Mouse (Mus musculus): ENCODE data around the gene Tmem170b. TPM values are rescaled to one million over a fixed set of nuclear protein-coding genes. Genes with fewer than 3 reads are reported as not detected.

The Tmem170b gene
- polyA plus RNA-seq, 2 experiments = 1.5 to 6.0 TPM

- 48% methylated on average over 13 of the region's 13 CpGs for WGBS (ENCODE audit: insufficient replicate concordance)
- no peak overlapping the region for H3K27ac ChIP-seq
- no peaks in the 10 kb centered on the region for H3K27me3 ChIP-seq (ENCODE audit: control insufficient read depth, insufficient read depth, low read length)
- no peaks in the 10 kb centered on the region for H3K4me1 ChIP-seq (replicated peaks; ENCODE audit: control insufficient read depth in 2 of 2, insufficient read depth in 2 of 2, low read length in 1 of 2)
- H3K36me3 ChIP-seq (replicated peaks; ENCODE audit: control insufficient read depth, insufficient read depth, low read depth) = no peaks in the 10 kb centered on the region
- no peak overlapping the region for H3K9ac ChIP-seq (replicated peaks)
- H3K9me3 ChIP-seq (ENCODE audit: control insufficient read depth, low read length) = no peaks in the 10 kb centered on the region
- TF ChIP-seq EP300 (IDR thresholded peaks at IDR 0.05; ENCODE audit: low read depth) (no peak), CTCF (IDR thresholded peaks at IDR 0.05; ENCODE audit: low read depth) (peak; percentile 78)
- H3K4me2 ChIP-seq (ENCODE audit: low read depth) = no peak overlapping the region
- no peak for ATAC-seq (ENCODE audit: insufficient read depth)
- peak; percentile 55 to 63 (median 59) for DNase-seq (ENCODE audit: low read depth in 3 of 3, low spot score in 3 of 3)
- H3K4me3 ChIP-seq (ENCODE audit: insufficient read depth in 1 of 2, low read depth in 2 of 2, low read length in 2 of 2) = no peak overlapping the region
Observed at GRCm38 (mm10) chr13:41571368-41572350, 34.0 kb upstream of the Tmem170b start.

- ATAC-seq (ENCODE audit: insufficient read depth) (no peak), DNase-seq (ENCODE audit: low read depth in 3 of 3, low spot score in 3 of 3) (no peak)
- WGBS (ENCODE audit: insufficient replicate concordance) = 41% methylated on average over 4 of the region's 4 CpGs
- Histone ChIP-seq H3K4me3 (ENCODE audit: insufficient read depth in 1 of 2, low read depth in 2 of 2, low read length in 2 of 2) (no peak overlapping the region), H3K9me3 (ENCODE audit: control insufficient read depth, low read length) (no peaks in the 10 kb centered on the region), H3K27ac (no peak overlapping the region), H3K9ac (replicated peaks) (no peak overlapping the region), H3K4me1 (replicated peaks; ENCODE audit: control insufficient read depth in 2 of 2, insufficient read depth in 2 of 2, low read length in 1 of 2) (no peaks in the 10 kb centered on the region), H3K36me3 (replicated peaks; ENCODE audit: control insufficient read depth, insufficient read depth, low read depth) (no peaks in the 10 kb centered on the region), H3K4me2 (ENCODE audit: low read depth) (no peak overlapping the region), H3K27me3 (ENCODE audit: control insufficient read depth, insufficient read depth, low read length) (no peaks in the 10 kb centered on the region)
- TF ChIP-seq EP300 (IDR thresholded peaks at IDR 0.05; ENCODE audit: low read depth) = no peak
- TF ChIP-seq CTCF (IDR thresholded peaks at IDR 0.05; ENCODE audit: low read depth) = no peak; the same call in 1 of the 2 replicates
Observed at GRCm38 (mm10) chr13:41572351-41572735, 33.4 kb upstream of the Tmem170b start.

- no peak for DNase-seq (ENCODE audit: low read depth in 3 of 3, low spot score in 3 of 3)
- WGBS (ENCODE audit: insufficient replicate concordance) = 36% methylated on average over 4 of the region's 4 CpGs
Observed at GRCm38 (mm10) chr13:41573126-41573846, 32.4 kb upstream of the Tmem170b start.

GRCm38 (mm10) chr13:41581058-41581457 lies 24.6 kb upstream of the Tmem170b start:
- no peak for DNase-seq (ENCODE audit: low read depth in 3 of 3, low spot score in 3 of 3)
- H3K27ac ChIP-seq = no peak overlapping the region
- ATAC-seq (ENCODE audit: insufficient read depth) = no peak
- H3K9me3 ChIP-seq (ENCODE audit: control insufficient read depth, low read length) = no peaks in the 10 kb centered on the region
- no peak overlapping the region for H3K4me3 ChIP-seq (ENCODE audit: insufficient read depth in 1 of 2, low read depth in 2 of 2, low read length in 2 of 2)
- TF ChIP-seq CTCF (IDR thresholded peaks at IDR 0.05; ENCODE audit: low read depth) (no peak), EP300 (IDR thresholded peaks at IDR 0.05; ENCODE audit: low read depth) (no peak)
- no peak overlapping the region for H3K4me2 ChIP-seq (ENCODE audit: low read depth)
- WGBS (ENCODE audit: insufficient replicate concordance) = 58% methylated on average over 4 of the region's 4 CpGs
- H3K27me3 ChIP-seq (ENCODE audit: control insufficient read depth, insufficient read depth, low read length) = no peaks in the 10 kb centered on the region
- no peak overlapping the region for H3K9ac ChIP-seq (replicated peaks)
- H3K4me1 ChIP-seq (replicated peaks; ENCODE audit: control insufficient read depth in 2 of 2, insufficient read depth in 2 of 2, low read length in 1 of 2) = no peaks in the 10 kb centered on the region
- no peaks in the 10 kb centered on the region for H3K36me3 ChIP-seq (replicated peaks; ENCODE audit: control insufficient read depth, insufficient read depth, low read depth)

More at GRCm38 (mm10) chr13:41573126-41573846, 32.4 kb upstream of the Tmem170b start:
- Histone ChIP-seq H3K4me3 (ENCODE audit: insufficient read depth in 1 of 2, low read depth in 2 of 2, low read length in 2 of 2) (no peak overlapping the region), H3K27ac (no peak overlapping the region), H3K9me3 (ENCODE audit: control insufficient read depth, low read length) (no peaks in the 10 kb centered on the region), H3K36me3 (replicated peaks; ENCODE audit: control insufficient read depth, insufficient read depth, low read depth) (no peaks in the 10 kb centered on the region), H3K4me1 (replicated peaks; ENCODE audit: control insufficient read depth in 2 of 2, insufficient read depth in 2 of 2, low read length in 1 of 2) (no peaks in the 10 kb centered on the region), H3K27me3 (ENCODE audit: control insufficient read depth, insufficient read depth, low read length) (no peaks in the 10 kb centered on the region), H3K9ac (replicated peaks) (no peak overlapping the region), H3K4me2 (ENCODE audit: low read depth) (no peak overlapping the region)
- TF ChIP-seq EP300 (IDR thresholded peaks at IDR 0.05; ENCODE audit: low read depth) (no peak), CTCF (IDR thresholded peaks at IDR 0.05; ENCODE audit: low read depth) (no peak)
- no peak for ATAC-seq (ENCODE audit: insufficient read depth)
